Mouse (Mus musculus): ENCODE results near the gene Agtr1b.

Gene Agtr1b

DNA sequence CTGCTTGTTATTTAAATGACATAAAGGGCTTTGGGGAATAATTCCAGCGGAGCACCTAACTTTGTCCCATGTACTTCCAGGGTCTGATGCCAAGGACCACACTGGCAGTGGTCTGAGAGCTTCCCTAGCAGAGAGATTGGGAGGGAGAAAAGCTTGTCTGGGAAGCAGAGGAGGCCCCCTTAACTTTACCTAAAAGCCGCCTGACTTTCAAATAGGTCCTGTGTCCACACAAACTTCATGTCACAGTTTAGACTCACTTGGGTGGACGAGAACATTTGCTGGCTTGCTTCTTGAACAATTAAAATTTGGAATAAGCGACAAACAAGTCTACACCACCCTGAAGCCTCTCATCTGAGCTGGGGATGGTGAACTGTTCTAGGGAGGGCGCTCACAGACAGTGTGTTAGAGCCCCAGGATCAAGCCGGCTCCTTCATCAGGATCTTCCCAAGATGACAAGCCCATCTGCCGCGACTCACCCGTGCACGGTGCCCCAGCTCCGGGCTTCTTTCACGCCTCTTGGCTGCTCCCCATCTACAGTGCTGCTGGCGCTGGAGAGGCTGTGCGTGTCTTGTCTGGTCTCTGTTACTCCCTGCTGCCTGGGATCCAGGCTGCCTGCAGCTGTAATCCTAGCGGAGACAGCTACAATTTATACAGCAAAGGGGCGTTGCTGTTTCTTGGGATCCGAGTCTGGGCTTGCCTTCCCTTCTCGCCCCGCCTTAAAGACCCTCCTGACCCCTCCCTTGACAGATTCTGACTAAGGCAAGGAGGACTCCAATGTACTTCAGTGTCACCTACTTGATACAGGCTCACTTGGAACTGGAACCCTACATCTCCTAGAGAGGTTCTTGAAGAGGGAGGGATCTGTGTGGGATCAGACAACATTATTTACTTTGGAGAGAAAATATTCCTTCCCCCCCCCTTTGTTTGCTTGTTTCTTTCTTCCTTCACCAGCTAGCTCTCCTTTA lies at the start of gene Agtr1b:
Gene Agtr1b, minus strand, starts transcription at position 620 of the 965 bp plus-strand sequence.
- no peak for DNase-seq

DNA sequence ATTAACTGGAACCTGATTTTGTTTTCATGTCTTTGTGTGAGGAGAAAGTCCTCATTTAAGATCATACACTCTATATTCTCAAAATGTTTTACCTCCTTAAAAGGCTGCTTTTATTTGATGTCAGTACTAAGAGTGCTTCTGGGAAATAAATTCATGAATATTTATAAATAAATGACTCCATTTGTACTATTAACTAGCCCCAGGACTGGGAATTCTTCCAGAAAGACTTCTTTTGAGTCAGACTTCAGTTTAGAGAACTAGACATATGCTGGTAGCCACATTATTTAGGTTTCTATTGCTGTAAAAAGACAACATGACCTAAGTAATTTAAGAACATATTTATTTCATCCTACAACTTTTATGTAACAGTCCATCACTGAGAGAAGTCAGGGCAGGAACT lies 13.4 kb downstream of the Agtr1b start:
- no peak for DNase-seq

DNA sequence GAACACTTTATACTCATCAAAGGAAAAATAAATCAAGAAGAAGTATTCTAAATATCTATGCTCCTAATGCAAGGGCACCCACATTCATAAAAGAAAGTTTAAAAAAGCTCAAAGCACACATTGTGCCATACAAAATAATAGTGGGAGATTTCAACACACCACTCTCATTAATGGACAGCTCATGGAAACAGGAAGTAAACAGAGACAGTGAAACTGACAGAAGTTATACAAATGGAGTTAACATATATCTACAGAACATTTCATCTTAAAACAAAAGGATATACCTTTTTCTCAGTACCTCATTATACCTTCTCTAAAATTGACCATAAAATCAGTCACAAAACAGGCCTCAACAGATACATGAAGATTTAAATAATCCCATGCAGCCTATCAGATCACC lies 18.8 kb downstream of the Agtr1b start:
- no peak for DNase-seq

DNA sequence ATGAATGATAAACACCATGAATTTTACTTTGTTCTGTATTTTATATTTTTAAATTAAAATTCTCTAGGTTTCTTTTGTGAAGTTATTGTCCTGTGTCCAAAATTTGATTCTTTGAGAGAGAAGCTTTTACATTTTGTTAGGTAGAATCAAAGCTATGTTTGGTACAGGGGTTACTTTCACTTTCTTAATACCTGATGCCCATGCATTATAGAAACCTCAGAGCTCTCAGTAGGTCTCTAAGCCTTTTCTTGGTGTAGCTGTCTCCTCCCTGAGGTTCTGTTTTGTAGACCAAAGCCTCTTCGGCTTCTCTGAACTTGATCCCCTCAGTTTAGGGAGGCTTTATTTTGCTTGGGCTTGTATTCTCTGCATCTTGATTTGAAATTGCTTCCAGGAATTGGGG lies 26.6 kb downstream of the Agtr1b start:
- no peak for DNase-seq

DNA sequence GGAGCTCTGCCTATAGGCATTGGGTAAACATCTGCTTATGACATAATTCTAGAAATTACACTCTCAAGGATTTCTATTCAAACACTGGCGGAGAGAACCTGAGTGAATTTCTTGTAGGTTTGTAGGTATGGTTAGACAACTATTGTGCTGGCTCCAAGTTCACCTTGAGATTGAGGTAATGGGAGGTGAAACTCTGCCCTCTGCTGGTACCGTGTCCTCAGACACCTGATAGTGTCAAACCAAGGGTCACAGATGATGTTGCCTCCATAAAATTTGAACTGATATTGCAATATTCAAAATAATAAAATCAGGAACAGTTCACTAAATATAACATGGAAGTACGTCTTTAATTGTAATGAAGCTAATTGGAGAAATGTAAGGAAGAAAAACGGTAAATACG lies 32.3 kb downstream of the Agtr1b start:
- DNase-seq: no peak

DNA sequence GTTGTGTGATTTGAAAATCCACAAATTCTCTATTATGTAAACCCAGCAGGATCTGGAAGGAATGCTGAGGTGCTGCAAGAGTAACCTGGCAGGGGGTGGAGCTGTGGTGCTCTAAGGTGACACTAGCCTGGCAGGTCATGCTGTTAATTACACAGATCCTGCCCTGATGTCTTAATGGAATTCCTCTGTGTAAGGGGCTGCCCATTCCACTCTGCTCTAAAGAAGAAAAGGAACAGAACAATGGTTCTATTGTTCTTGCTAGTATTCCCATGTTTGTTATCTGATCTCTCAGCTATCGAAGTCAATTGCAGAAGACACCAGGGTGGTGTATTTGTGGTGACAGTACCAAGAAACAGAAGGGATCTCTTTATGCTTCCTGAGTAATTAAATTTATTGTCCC lies 49.7 kb downstream of the Agtr1b start:
- DNase-seq: no peak

DNA sequence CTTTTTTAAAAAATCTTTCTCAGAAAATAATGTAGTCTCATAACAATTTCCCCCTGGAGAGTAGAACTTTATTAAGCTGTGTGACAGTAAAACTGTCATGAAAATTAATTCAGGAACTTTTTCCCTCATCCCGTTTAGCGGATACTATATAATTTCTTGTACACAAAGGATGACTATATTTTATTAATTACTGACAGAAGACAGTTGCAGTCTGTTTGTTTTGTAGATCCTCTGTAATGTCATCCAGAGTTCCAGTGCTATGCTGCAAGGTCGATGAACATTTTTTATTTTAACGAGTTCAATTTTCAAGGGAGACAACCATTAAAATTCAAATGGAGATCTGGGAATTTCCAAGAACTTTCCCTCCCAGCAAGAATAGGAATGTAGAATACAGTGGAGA lies 57.8 kb downstream of the Agtr1b start:
- no peak for DNase-seq

DNA sequence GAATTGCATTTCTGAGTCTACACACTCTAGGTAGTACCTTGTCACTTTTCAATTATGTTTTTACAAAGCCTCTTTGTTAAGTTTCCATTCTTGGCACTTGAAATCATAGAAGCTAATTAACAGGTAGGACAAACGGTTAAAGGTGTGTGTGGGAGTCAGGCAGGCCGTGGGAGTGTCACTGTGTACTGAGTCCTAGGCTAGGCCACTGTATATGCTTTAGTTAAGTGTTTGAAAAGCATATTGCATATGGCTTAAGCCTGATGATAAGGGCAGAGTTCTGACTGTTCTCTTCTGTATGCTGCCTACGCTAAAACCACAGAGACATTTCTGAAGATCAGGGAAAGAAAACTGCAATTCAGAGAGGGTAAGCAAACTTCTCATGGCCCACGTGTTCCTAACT lies 59.7 kb downstream of the Agtr1b start:
- DNase-seq: no peak

DNA sequence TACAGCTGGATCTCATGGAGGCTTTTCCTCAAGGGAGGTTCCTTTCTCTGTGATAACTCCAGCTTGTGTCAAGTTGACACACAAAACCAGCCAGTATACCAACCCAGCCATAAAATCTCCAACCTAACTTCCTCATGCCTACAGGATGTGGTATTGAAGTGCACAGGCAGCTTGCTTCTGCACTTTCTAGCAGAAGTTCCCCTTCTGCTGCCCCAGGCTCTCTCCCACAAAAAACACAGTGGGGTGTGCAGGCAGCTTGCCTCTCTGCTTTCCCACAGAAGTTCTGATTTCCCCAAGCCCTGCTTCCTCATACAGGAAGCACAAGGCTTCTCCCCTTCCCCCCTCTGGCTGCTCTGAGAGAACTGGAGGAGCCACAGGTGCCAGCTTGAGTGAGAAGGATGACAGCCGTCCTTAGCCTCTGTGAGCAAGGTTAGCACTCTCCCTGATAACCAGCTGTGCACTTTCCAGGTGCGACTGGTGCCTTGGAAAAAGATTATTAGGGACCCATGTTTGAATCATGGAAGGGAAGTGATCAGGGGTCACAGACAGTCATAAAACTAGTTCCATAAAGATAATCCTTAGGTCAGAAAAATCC lies 62.1 kb downstream of the Agtr1b start:
- DNase-seq: no peak

DNA sequence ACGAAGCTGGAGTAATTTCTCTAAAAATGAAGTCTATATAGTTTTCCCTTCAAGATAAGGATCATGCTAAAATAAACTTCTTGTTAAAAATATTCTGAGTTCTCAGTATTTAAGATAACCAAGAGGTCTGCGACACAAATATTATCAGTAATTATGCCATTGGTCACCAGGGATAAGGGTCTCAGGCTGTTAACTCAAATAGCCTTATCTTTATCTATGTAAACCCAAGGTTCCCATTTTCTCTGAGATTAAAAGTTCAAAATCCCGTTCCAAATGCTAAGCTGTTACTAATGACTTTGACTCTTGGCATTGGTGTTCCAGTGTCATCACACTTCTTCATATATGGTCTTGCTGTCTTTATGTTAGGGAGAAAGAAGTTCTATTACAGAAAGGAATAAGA lies 71.4 kb downstream of the Agtr1b start:
- DNase-seq: no peak

DNA sequence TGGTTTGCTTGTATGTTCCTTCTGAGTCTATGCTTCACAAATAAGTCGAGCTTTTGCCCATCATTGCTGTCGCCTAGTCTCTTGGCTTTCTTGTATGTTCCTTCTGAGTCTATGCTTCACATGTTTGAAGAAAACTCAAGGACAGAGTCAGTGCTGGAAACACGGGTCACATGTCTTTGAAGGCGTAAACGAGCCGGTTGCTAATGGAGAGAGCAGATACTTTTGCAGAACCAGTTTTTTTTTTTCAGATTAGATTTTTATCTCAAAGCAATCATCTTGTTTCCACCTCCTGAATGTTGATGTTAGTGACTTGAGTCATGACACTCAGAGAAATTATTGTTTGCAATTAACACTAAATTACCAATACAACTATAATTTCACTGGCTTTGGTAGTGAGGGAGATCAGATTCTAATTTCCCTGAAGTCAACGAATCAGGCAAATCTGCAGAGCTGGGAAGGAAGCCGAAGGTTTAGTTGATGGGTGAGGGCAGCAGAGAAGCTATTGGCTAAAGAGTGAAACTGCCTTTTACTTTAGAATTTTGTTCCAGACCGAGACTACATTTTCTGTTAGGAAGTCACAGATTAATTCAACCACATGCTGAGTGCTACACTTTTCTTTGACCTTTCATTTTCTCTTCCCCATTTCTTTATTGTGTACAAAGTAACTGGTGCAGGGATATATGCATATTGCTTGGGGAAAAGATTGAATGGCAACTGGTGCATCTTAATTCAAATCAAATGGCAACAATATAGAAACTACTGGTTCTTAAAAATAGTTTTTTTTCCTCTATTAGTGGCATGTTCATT lies 72.2 kb downstream of the Agtr1b start:
- DNase-seq: no peak

DNA sequence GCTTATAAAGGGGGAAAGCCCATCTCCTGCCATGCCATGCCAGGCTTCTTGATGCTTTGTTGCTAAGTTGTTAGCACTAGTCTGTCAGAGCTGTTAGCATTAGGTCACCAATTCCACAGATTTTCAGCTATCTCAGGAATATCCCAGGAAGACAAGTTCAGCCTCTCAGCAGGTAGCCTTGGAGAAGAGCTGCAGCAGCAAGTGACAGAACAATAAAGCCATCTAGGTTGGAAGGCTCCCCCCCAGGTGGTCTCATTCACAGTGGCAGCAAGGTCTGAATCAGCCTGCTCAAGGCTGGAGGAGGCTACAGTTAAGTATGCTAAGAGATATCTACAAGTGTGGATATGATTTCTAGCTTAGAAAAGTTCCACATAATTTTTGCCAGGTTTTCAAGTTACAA lies 75.6 kb downstream of the Agtr1b start:
- DNase-seq: no peak

DNA sequence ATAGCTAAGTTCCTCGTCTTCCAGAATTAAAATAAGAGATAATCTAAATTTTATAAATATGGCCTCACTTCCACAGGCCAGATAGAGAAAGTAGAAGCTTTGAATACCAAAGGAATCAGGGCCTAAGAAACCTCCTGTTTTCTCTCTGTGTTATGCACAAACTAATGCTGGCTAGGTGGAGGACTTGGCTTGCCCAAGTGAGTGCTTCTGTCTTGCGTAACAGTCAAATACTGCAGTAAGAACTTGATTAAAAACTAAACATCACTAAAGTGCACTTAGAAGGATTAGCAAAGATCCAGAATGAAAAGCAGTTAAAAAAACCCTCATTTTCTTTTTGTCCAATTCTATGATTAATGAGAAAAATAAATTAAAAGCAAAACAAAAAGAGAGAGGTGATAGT lies 78.2 kb downstream of the Agtr1b start:
- no peak for DNase-seq

DNA sequence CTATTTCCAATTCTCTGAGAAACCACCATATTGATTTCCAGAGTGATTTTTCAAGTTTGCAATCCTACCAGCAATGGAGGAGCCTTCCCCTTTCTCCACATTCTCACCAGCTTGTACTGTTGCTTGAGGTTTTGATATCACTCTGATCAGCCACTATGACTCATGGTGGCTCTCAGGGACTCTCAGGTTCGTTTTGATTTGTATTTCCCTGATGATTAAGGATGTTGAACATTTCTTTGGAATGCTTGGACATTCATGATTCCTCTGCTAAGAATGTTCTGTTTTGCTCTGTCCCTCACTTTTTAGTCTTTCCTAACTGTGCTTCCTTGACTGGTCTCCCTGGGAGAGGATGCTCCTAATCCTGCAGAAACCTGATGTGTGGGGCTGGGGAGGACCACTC lies 85.2 kb downstream of the Agtr1b start:
- no peak for DNase-seq

DNA sequence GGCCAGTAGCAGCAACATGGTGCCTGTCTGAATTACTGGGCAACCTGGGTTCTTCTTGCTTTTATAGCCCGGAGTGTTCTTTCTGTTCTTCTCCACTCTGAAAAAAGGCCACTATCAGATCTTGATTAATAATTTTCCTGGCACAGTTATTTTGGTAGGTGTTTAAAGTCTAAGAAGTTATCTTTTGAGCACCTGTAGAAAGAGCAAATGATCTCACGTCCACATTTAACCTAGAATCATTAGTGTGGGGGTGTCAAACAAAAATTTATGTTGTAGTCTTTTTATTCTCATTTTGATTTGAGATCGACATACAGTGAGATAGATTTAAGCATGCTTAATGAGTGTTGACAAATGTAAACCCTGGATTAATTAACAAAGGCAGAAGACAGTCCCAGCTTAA lies 91.3 kb downstream of the Agtr1b start, which contains the start of gene Cpb1:
Gene Cpb1, minus strand, starts transcription at position 101 of the 400 bp plus-strand sequence.
- no peak for DNase-seq

All from cerebellum, postnatal 36 days (tissue).